Mouse (Mus musculus): ENCODE measurements around the gene Bloc1s4. TPM values are rescaled to one million over a fixed set of nuclear protein-coding genes. Genes with fewer than 3 reads are reported as not detected.
A peak's percentile ranks its signal among the peaks of the same experiment; 100 is the strongest.

Bloc1s4 gene
- polyA plus RNA-seq, 1 experiment, result 18.7 TPM

DNA sequence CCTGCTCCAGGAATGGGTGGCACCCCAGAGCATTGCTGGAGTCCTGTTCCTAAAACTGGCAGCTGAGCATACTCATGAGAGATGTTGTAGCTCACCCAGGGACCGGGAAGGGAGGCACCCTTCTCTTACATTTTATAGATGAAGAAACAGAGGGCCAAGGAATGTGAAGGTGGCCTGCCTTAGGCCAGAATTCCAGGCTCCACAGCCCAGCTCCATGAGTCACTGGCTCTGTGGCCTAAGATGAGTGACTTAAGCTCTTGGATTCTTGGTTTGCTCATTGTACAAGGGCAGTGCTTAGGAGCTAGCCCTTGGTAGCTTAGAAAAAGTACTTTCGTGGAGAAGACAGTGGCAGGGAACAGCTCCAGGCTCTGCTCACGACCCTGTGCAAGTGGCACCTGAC, 33.6 kb downstream of the Bloc1s4 start:
- TF ChIP-seq FOSL1 (IDR thresholded peaks at IDR 0.05; ENCODE audit: insufficient read depth, low read length, poor library complexity, severe bottlenecking), result peak; percentile 88
- TF ChIP-seq CEBPB (IDR thresholded peaks at IDR 0.05; ENCODE audit: low read depth), result peak; percentile 38
- TF ChIP-seq MAX (IDR thresholded peaks at IDR 0.05), result no peak
- no peak for TF ChIP-seq CTCF (IDR thresholded peaks at IDR 0.05; ENCODE audit: control insufficient read depth, insufficient read depth, insufficient read length)
- no peak for TF ChIP-seq MYOD1 (IDR thresholded peaks at IDR 0.05; ENCODE audit: control insufficient read depth, insufficient read length, low read depth)
- no peak for TF ChIP-seq MYOG (IDR thresholded peaks at IDR 0.05; ENCODE audit: control insufficient read depth, extremely low read depth, insufficient read length)
- no peak for TF ChIP-seq USF1 (IDR thresholded peaks at IDR 0.05; ENCODE audit: low read depth)
- Histone ChIP-seq H3K27me3 (ENCODE audit: control insufficient read depth, insufficient read depth, insufficient read length) (no peaks in the 10 kb centered on the region), H3K79me2 (ENCODE audit: control insufficient read depth, insufficient read depth) (no peaks in the 10 kb centered on the region), H3K4me3 (ENCODE audit: insufficient read depth, poor library complexity, severe bottlenecking) (no peak overlapping the region), H3K36me3 (ENCODE audit: control insufficient read depth, insufficient read depth) (no peaks in the 10 kb centered on the region), H3K79me3 (ENCODE audit: low read depth) (no peaks in the 10 kb centered on the region), H3ac (ENCODE audit: control insufficient read depth, insufficient read length, low read depth) (no peak overlapping the region)

DNA sequence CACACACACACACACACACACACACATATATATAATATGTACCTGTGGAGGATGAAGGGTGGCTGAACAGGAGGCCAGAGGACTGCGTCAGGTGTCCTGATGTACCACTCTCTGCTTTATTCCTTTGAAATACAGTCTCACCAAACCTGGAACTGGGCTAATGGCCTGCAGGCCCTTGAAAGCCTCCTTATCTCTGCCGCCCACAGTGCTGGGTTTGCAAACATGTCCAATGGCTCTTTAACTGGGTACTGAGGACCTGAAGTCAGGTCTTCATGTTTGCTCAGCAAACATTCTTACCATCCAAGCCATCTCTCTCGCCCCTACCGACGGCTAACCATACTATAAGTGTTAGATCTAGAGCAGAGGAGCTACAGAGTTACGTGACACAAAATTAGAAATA, 34.8 kb downstream of the Bloc1s4 start:
- Histone ChIP-seq H3K79me2 (ENCODE audit: control insufficient read depth, insufficient read depth) (no peaks in the 10 kb centered on the region), H3K4me3 (ENCODE audit: insufficient read depth, poor library complexity, severe bottlenecking) (no peak overlapping the region), H3K79me3 (ENCODE audit: low read depth) (no peaks in the 10 kb centered on the region), H3K36me3 (ENCODE audit: control insufficient read depth, insufficient read depth) (no peaks in the 10 kb centered on the region), H3K27me3 (ENCODE audit: control insufficient read depth, insufficient read depth, insufficient read length) (no peaks in the 10 kb centered on the region), H3ac (ENCODE audit: control insufficient read depth, insufficient read length, low read depth) (no peak overlapping the region)
- TF ChIP-seq USF1 (IDR thresholded peaks at IDR 0.05; ENCODE audit: low read depth), result no peak
- TF ChIP-seq MYOD1 (IDR thresholded peaks at IDR 0.05; ENCODE audit: control insufficient read depth, insufficient read length, low read depth), result no peak
- no peak for TF ChIP-seq MYOG (IDR thresholded peaks at IDR 0.05; ENCODE audit: control insufficient read depth, extremely low read depth, insufficient read length)
- no peak for TF ChIP-seq FOSL1 (IDR thresholded peaks at IDR 0.05; ENCODE audit: insufficient read depth, low read length, poor library complexity, severe bottlenecking)
- no peak for TF ChIP-seq CTCF (IDR thresholded peaks at IDR 0.05; ENCODE audit: control insufficient read depth, insufficient read depth, insufficient read length)
- TF ChIP-seq CEBPB (IDR thresholded peaks at IDR 0.05; ENCODE audit: low read depth), result no peak
- TF ChIP-seq MAX (IDR thresholded peaks at IDR 0.05), result no peak

DNA sequence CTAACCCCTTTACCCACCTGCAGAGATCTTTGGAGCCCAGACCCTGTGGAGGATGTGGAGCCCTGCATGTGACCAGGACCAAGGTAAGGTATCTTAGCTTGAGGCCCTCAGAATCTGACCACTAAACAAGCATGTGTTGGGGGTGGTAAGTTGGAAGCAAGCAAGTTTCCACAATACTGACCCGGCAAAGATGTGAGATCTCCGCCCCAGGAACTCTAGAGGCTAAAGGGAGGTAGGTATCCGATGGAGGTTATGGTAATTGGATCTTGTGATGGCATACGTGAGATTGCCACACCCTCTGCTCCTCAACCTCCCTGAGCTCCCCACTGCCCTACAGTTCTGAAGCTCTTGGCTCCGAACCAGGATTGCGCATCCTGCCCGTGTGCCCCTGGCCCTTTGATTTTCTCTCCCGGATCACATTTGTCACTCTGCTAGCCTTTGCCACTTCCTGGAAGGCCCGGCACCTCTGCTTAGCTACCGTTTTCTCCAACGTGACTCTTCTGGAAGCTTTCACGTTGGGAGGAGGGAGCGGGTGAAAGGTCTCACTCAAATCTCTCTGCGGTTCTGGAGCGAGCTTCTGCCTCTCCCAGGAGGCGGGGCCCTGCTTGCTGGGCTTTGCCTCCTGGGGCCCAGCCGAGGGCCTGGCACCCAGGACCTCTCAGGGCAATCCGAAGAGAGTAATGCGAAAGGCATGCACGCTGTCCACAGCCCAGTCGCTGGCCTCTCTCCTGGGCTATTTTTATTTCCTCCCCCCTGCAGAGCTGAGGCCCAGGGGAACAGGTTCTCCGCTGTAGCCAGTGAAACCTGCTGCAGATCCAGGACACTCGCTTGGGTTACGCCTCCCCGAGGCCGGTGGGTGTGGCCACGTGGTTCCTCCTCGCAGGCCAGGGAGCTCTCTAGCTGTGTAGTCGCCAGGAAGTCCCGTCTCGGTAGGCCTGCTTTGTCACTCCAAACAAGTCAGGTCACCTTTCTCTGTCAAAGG, 35.6 kb downstream of the Bloc1s4 start:
- H3K27me3 ChIP-seq (ENCODE audit: control insufficient read depth, insufficient read depth, insufficient read length), result no peaks in the 10 kb centered on the region
- H3ac ChIP-seq (ENCODE audit: control insufficient read depth, insufficient read length, low read depth), result peak overlapping the region; percentile 6
- no peak overlapping the region for H3K4me3 ChIP-seq (ENCODE audit: insufficient read depth, poor library complexity, severe bottlenecking)
- no peaks in the 10 kb centered on the region for H3K79me3 ChIP-seq (ENCODE audit: low read depth)
- H3K79me2 ChIP-seq (ENCODE audit: control insufficient read depth, insufficient read depth), result no peaks in the 10 kb centered on the region
- no peaks in the 10 kb centered on the region for H3K36me3 ChIP-seq (ENCODE audit: control insufficient read depth, insufficient read depth)
- no peak for TF ChIP-seq CTCF (IDR thresholded peaks at IDR 0.05; ENCODE audit: control insufficient read depth, insufficient read depth, insufficient read length)
- peak; percentile 93 for TF ChIP-seq MAX (IDR thresholded peaks at IDR 0.05)
- peak; percentile 30 for TF ChIP-seq FOSL1 (IDR thresholded peaks at IDR 0.05; ENCODE audit: insufficient read depth, low read length, poor library complexity, severe bottlenecking)
- TF ChIP-seq CEBPB (IDR thresholded peaks at IDR 0.05; ENCODE audit: low read depth), result peak; percentile 69
- TF ChIP-seq USF1 (IDR thresholded peaks at IDR 0.05; ENCODE audit: low read depth), result peak; percentile 92
- TF ChIP-seq MYOD1 (IDR thresholded peaks at IDR 0.05; ENCODE audit: control insufficient read depth, insufficient read length, low read depth), result no peak
- no peak for TF ChIP-seq MYOG (IDR thresholded peaks at IDR 0.05; ENCODE audit: control insufficient read depth, extremely low read depth, insufficient read length)

DNA sequence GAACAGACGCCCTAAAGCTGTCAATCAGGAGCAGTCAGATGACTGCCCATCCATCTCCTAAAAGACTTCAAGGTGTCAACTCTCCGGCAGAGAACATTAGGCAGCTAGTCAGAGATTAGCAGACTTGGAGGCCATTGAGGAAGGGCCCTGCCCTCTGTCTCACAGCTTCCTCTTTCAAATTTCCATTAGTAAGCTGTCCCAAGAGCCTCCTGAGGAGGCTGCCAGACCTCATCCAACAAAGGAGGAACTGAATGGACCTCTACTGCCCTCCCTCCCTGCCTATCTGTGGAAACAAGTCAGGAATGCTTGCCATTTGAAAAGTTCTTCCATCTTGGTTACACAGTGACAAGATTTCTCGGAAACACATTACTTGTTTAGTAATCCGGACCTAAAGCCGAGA, 36.6 kb downstream of the Bloc1s4 start:
- no peaks in the 10 kb centered on the region for H3K36me3 ChIP-seq (ENCODE audit: control insufficient read depth, insufficient read depth)
- H3K79me3 ChIP-seq (ENCODE audit: low read depth), result no peaks in the 10 kb centered on the region
- no peaks in the 10 kb centered on the region for H3K79me2 ChIP-seq (ENCODE audit: control insufficient read depth, insufficient read depth)
- H3K4me3 ChIP-seq (ENCODE audit: insufficient read depth, poor library complexity, severe bottlenecking), result no peak overlapping the region
- no peaks in the 10 kb centered on the region for H3K27me3 ChIP-seq (ENCODE audit: control insufficient read depth, insufficient read depth, insufficient read length)
- no peak for TF ChIP-seq USF1 (IDR thresholded peaks at IDR 0.05; ENCODE audit: low read depth)
- no peak for TF ChIP-seq MAX (IDR thresholded peaks at IDR 0.05)
- no peak for TF ChIP-seq CEBPB (IDR thresholded peaks at IDR 0.05; ENCODE audit: low read depth)
- TF ChIP-seq MYOG (IDR thresholded peaks at IDR 0.05; ENCODE audit: control insufficient read depth, extremely low read depth, insufficient read length), result no peak
- TF ChIP-seq MYOD1 (IDR thresholded peaks at IDR 0.05; ENCODE audit: control insufficient read depth, insufficient read length, low read depth), result no peak
- TF ChIP-seq FOSL1 (IDR thresholded peaks at IDR 0.05; ENCODE audit: insufficient read depth, low read length, poor library complexity, severe bottlenecking), result no peak
- no peak for TF ChIP-seq CTCF (IDR thresholded peaks at IDR 0.05; ENCODE audit: control insufficient read depth, insufficient read depth, insufficient read length)
- H3ac ChIP-seq (ENCODE audit: control insufficient read depth, insufficient read length, low read depth), result no peak overlapping the region

DNA sequence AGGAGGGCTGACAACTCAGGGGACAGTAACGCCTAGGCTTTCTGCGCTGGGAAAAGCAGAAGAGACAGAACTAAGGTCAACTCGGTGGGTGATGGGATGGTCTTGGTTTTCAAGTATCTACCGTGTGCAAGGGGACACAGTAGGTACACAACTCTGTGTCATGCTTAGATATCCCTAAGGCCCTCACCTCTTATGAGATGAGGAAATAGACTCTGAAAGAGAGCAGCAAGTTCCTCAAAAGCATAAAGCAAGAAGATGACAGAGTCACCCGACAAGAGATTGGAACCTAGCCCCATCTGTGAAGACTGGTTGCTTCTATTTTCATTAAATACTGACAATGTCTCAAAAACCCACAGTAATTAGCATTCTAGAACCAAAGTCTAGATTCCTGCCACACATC, 42.7 kb downstream of the Bloc1s4 start:
- no peak overlapping the region for H3ac ChIP-seq (ENCODE audit: control insufficient read depth, insufficient read length, low read depth)
- H3K27me3 ChIP-seq (ENCODE audit: control insufficient read depth, insufficient read depth, insufficient read length), result no peaks in the 10 kb centered on the region
- H3K36me3 ChIP-seq (ENCODE audit: control insufficient read depth, insufficient read depth), result no peaks in the 10 kb centered on the region
- no peaks in the 10 kb centered on the region for H3K79me3 ChIP-seq (ENCODE audit: low read depth)
- no peak overlapping the region for H3K4me3 ChIP-seq (ENCODE audit: insufficient read depth, poor library complexity, severe bottlenecking)
- H3K79me2 ChIP-seq (ENCODE audit: control insufficient read depth, insufficient read depth), result no peaks in the 10 kb centered on the region
- no peak for TF ChIP-seq MYOD1 (IDR thresholded peaks at IDR 0.05; ENCODE audit: control insufficient read depth, insufficient read length, low read depth)
- no peak for TF ChIP-seq MAX (IDR thresholded peaks at IDR 0.05)
- TF ChIP-seq MYOG (IDR thresholded peaks at IDR 0.05; ENCODE audit: control insufficient read depth, extremely low read depth, insufficient read length), result no peak
- TF ChIP-seq CEBPB (IDR thresholded peaks at IDR 0.05; ENCODE audit: low read depth), result no peak
- TF ChIP-seq CTCF (IDR thresholded peaks at IDR 0.05; ENCODE audit: control insufficient read depth, insufficient read depth, insufficient read length), result no peak
- no peak for TF ChIP-seq USF1 (IDR thresholded peaks at IDR 0.05; ENCODE audit: low read depth)
- no peak for TF ChIP-seq FOSL1 (IDR thresholded peaks at IDR 0.05; ENCODE audit: insufficient read depth, low read length, poor library complexity, severe bottlenecking)
